Mouse (Mus musculus) testis, adult 2 months (tissue): ENCODE results near the gene Rundc1.

Experiments used
- CTCF ChIP-seq: fragments of 200-500 bp; IDR thresholded peaks from 2 replicates; pipeline ENCODE4 v1.5.1; 2012; ENCODE audit warnings: low read depth, mild to moderate bottlenecking, inconsistent platforms, low read length, moderate library complexity; ENCODE audit not compliant: control insufficient read depth, insufficient read depth, insufficient replicate concordance
- POLR2A ChIP-seq: fragments of 200-500 bp; IDR thresholded peaks from 2 replicates; pipeline ENCODE4 v1.6.1; 2012; ENCODE audit warnings: low read depth, mild to moderate bottlenecking, inconsistent platforms, low read length, moderate library complexity; ENCODE audit not compliant: control insufficient read depth

DNA sequence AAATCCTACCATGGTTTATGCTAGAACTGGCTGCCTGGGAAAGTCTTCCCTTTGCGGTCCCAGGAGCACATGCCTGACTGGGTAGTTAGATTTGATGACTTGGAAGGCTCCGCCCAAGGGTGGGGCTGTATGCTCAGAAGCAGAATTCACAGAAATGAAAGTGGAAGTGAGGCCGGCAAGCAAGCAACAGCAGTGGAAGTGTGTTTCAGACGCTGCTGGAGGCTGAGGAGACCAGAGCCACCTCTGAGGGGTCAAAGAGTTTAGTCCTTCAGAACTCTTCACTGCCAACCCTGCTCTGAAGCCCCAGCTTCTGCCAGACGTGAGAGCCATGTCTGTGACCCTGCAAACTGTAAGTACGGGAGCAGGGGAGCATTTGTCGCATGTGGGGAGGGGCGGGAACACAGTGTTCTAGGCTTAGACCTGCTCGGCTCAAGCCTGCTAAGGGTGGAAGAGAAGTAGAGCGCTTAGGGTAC is 23.4 kb downstream of the Rundc1 start, which contains the start of gene Ifi35:
- TF ChIP-seq CTCF, result no peak
- peak; percentile 38; the same call in 1 of the 2 replicates for TF ChIP-seq POLR2A
